Mouse (Mus musculus) cerebellum, adult 11 months (tissue): Measurements from ENCODE around the gene Nlrp2.

Source experiments
- DNase-seq: peaks from one replicate; pipeline ENCODE4 v3.0.0; 2022

Gene Nlrp2

DNA sequence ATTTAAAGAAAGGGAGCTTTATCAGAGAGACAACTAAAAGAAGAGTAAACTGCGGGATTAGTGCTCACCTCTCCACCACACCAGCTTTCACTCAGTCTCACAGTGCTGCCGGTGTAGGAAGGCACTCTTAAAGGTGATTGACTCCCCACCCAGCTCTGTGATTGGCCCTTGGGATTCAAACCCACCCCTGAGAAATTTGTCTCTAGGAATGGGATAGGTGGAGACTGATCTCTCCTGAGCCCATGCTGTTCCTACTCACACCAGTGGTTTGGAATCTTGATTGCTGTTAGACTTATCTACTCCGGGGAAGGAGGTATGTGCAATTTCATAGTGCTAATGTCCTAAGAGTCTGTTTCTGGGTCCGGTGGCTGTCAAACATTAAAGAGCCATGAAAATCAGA, at the start of gene Nlrp2:
Nlrp2 (minus strand) TSS at position 101 of the 400 bp plus-strand sequence.
- no peak for DNase-seq

DNA sequence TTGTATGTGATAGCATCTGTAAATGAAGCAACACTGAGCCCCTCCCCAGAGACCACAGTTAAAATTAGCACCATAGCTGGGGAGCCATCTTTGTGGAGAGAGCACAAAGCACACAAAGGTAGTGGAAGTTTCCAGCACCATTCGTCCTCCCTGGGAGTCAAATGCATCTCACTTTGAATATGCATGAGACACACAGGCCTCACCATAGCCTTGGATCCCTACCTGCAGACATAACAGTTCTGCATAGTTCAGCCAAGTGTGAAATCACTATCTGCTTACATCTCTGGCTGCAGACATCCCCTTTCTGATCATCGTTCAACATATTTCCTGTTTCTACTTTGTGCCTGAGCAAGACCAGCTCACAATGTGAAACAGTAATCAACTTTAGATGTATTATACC, 15.9 kb upstream of the Nlrp2 start:
- no peak for DNase-seq

DNA sequence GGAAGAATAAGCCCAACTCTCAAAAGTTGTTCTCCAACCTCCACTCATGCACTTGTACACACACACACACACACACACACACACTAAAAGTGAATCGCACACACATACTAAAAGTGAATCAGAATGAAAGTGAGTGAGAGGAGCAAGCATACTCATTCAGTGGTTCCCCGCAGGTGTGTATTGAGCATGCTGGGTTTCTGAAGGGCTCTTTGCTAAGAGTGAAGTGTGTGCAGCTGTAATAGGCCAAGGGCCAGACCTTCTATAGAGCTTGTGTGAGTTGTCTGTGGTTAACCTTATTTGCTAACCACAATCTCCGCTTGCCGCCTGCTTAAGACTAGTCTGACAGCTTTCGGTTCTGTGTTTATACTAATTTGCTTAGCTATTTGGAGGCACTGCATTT, 12.8 kb upstream of the Nlrp2 start:
- no peak for DNase-seq

DNA sequence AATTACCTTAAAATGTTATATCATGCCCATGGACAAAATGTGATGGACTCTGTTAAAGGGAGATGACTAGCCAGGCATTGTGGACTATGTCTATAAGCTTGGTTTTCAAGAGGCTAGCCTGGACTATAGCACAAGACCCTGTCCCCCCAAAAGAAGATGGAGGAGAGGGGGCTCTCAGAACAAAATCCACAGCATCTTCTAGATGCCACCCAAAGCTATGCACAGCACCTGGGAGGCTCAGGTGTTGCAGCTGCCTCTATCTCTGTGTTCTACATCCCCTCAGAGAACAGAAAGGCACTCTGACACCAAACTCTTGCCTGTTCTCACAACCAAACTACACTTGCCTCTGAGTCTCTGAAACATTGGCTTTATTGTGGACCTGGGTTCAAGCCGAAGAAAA, 598 bp downstream of the Nlrp2 start, which contains the start of gene Gm5065:
Gm5065 (plus strand) TSS at position 301 of the 400 bp plus-strand sequence.
- DNase-seq = no peak

DNA sequence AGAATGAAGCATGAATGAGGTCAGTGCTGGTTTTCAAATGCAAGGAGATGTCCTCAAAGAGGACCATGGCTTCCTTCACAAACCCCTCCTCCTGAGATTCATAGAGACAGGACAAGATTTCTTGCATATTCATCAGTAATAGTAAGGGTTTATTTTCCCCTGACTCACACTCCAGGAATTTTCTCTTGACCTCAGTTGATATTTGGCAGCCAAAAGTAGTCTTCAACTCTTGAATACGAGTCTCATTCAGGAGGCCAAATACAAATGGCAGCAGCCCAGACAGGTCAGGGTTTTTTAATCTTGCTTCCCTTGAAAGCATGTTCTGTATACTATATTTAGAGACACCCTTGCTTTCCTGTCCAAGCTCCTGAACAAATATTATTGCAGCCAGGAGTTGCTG, 23.3 kb downstream of the Nlrp2 start:
- DNase-seq = no peak

DNA sequence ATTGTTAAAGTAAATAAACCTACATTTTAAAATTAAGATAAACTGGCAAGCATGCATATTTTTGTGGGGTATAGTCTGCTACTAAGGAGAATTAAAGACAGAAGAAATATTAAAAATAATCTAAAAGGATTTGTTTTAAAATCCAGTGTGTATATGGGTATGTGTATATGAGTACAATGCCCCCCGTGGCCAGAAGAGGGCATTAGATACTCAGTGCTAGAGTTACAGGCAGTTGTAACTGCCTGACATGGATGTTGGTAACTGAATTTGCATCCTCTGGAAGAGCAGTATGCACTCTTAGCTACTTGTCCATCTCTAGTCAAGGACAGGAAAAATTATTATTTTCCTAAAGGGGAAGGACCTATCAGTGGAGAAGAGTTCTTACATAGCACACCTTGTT, 62.6 kb downstream of the Nlrp2 start:
- DNase-seq = no peak

DNA sequence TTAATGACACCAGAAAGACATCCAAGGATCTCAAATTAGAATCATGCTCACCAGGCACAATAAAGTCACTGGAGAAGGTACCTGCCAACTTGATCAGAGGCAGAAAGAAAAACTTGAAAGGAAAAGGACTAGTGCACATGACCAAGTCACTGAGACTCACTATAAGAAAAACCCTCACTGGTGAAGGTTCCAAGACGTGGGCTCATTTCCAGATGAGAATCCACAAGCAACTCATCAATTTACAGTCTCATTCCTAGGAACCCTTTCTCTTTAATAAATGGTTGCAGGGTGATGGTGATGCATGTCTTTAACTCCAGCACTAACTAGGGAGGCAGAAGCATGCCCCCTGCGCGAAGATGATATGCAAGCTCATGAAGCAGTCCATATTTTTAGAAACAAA, 87.8 kb downstream of the Nlrp2 start:
- no peak for DNase-seq
